ENCODE assay signal across 17 mouse cellular contexts in the genomic region with DNA sequence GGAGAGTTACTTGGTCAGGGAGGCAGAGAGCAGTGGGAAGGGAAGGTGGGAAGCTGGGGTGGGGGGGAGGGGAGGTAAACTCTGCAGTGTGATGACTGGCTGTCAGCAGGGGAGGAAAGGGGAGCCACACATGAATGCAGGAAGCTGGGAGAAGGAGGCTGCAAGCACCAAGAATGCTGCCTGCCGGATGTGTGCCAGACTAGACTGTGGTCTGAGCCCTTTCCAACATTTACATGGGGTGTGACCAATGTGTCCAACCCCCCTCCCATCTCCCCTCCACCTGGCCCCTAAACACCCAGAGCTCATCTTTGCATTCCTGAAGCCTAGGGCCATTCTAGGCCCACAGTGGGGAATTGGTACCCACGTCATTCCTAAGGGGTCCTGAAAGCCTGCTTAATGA. TPM values are rescaled to one million over a fixed set of nuclear protein-coding genes. Genes with fewer than 3 reads are reported as not detected.
DNase-seq lines count a peak whose midpoint lies in the region; ATAC-seq lines count a peak whose summit lies in the region.
"Had no signal": no experiment of that assay in that cellular context is flagged by ENCODE, and none has a peak within 500 bp of the region (broad histone marks: within the 10 kb centered on the region; RNA-seq: fewer than 3 reads in every experiment).

No protein-coding gene starts in this region.

- peaks cover 16% of the 10 kb centered on the region; the same call in 1 of the 2 replicates for H3K36me3 ChIP-seq in heart, embryonic 14.5 days (ENCODE audit: control insufficient read depth, insufficient read depth, low read length)
- no peaks in the 10 kb centered on the region; the same call in 1 of the 2 replicates for H3K36me3 ChIP-seq in neural tube, embryonic 11.5 days (ENCODE audit: control insufficient read depth, insufficient read depth, low read length)
- 0 out of 2 replicates have a peak, but pooled peaks cover 3% of the 10 kb centered on the region for H3K36me3 ChIP-seq in embryonic facial prominence, embryonic 12.5 days
- H3K36me3 ChIP-seq: neural tube, embryonic 12.5 days had no signal

- no peaks in the 10 kb centered on the region for H3K9me3 ChIP-seq in heart, embryonic 14.5 days (ENCODE audit: control insufficient read depth, low read length)
- H3K9me3 ChIP-seq in neural tube, embryonic 11.5 days (ENCODE audit: control insufficient read depth, low read length) = no peaks in the 10 kb centered on the region
- no peaks in the 10 kb centered on the region for H3K9me3 ChIP-seq in embryonic facial prominence, embryonic 12.5 days
- H3K9me3 ChIP-seq: lung, embryonic 15.5 days; neural tube, embryonic 12.5 days had no signal

- 30% methylated on average over 2 of the region's 2 CpGs for WGBS in heart, embryonic 14.5 days
- WGBS in neural tube, embryonic 11.5 days = 32% methylated on average over 2 of the region's 2 CpGs
- 15% methylated on average over 2 of the region's 2 CpGs for WGBS in embryonic facial prominence, embryonic 12.5 days

- no peaks in the 10 kb centered on the region for H3K27me3 ChIP-seq in heart, embryonic 14.5 days (ENCODE audit: control insufficient read depth, insufficient read depth, low read length)
- H3K27me3 ChIP-seq in neural tube, embryonic 11.5 days (ENCODE audit: control insufficient read depth, insufficient read depth, low read length) = no peaks in the 10 kb centered on the region
- H3K27me3 ChIP-seq in embryonic facial prominence, embryonic 12.5 days = peaks cover 9% of the 10 kb centered on the region
- H3K27me3 ChIP-seq: lung, embryonic 15.5 days had no signal

- intact Hi-C loops in heart, postnatal 14 days (cut with DNase I) = no loop called here

- ATAC-seq in heart, embryonic 14.5 days (ENCODE audit: insufficient number of reproducible peaks, insufficient read depth, low FRiP score, low read depth) = no peak
- ATAC-seq in neural tube, embryonic 11.5 days (ENCODE audit: insufficient read depth, low FRiP score, low TSS enrichment) = 0 out of 2 replicates have a peak, but pooled peaks have one; percentile 28
- ATAC-seq in embryonic facial prominence, embryonic 12.5 days (ENCODE audit: insufficient number of reproducible peaks, insufficient read depth, low FRiP score, low TSS enrichment) = no peak
- ATAC-seq: hindbrain, embryonic 16.5 days had no signal

- H3K4me3 ChIP-seq in heart, embryonic 14.5 days (ENCODE audit: control insufficient read depth in 1 of 2, insufficient read depth in 1 of 2, low read depth in 1 of 2, low read length in 2 of 2) = no peak overlapping the region
- H3K4me3 ChIP-seq in neural tube, embryonic 11.5 days (ENCODE audit: low read depth, low read length) = no peak overlapping the region
- H3K4me3 ChIP-seq in embryonic facial prominence, embryonic 12.5 days = no peak overlapping the region
- H3K4me3 ChIP-seq: left cerebral cortex, adult 2 months; lung, embryonic 15.5 days; neural tube, embryonic 12.5 days had no signal

- H3K9ac ChIP-seq in heart, embryonic 14.5 days (ENCODE audit: low read length) = no peak overlapping the region
- H3K9ac ChIP-seq in neural tube, embryonic 11.5 days (ENCODE audit: low read length) = no peak overlapping the region
- no peak overlapping the region for H3K9ac ChIP-seq in embryonic facial prominence, embryonic 12.5 days
- H3K9ac ChIP-seq: lung, embryonic 15.5 days; neural tube, embryonic 12.5 days had no signal

- DNase-seq in heart, postnatal 14 days = no peak
- DNase-seq in neural tube, embryonic 11.5 days (ENCODE audit: low spot score) = no peak
- DNase-seq in neural tube, embryonic 10.5 days (ENCODE audit: extremely low spot score, low spot score) = no peak
- peak; percentile 47 for DNase-seq in yolk sac, embryonic 10.5 days (ENCODE audit: low spot score)
- no peak for DNase-seq in B cell, adult 2 months
- no peak for DNase-seq in adrenal gland, adult 8-10 months
- DNase-seq: gastrocnemius, postnatal 36 days; kidney, adult 9 months; right cerebral cortex, postnatal 4 days had no signal

- peaks cover 21 to 25% of the 10 kb centered on the region in 2 experiments for H3K4me1 ChIP-seq in heart, embryonic 14.5 days (ENCODE audit: control insufficient read depth in 2 of 2, insufficient read depth in 2 of 2, low read length in 2 of 2)
- H3K4me1 ChIP-seq in neural tube, embryonic 11.5 days (ENCODE audit: control insufficient read depth, insufficient read depth, low read length) = peaks cover 7% of the 10 kb centered on the region
- H3K4me1 ChIP-seq in embryonic facial prominence, embryonic 12.5 days = peaks cover 28% of the 10 kb centered on the region

- H3K27ac ChIP-seq in heart, embryonic 14.5 days (replicated peaks in 1 of 2; ENCODE audit: control insufficient read depth in 1 of 2, insufficient read depth in 1 of 2, low read depth in 2 of 2, low read length in 2 of 2) = peak overlapping the region; percentile 3 to 12; a peak in 1 of 4 replicates
- no peak overlapping the region for H3K27ac ChIP-seq in neural tube, embryonic 11.5 days (ENCODE audit: low read depth, low read length)
- H3K27ac ChIP-seq in embryonic facial prominence, embryonic 12.5 days = peak overlapping the region; percentile 50
- H3K27ac ChIP-seq: left cerebral cortex, adult 2 months; lung, embryonic 15.5 days; neural tube, embryonic 12.5 days had no signal

- no peak overlapping the region for H3K4me2 ChIP-seq in heart, embryonic 14.5 days (ENCODE audit: low read length)
- no peak overlapping the region for H3K4me2 ChIP-seq in neural tube, embryonic 11.5 days (ENCODE audit: low read depth)
- no peak overlapping the region for H3K4me2 ChIP-seq in embryonic facial prominence, embryonic 12.5 days (replicated peaks)
- H3K4me2 ChIP-seq: lung, embryonic 15.5 days; neural tube, embryonic 12.5 days had no signal

RNA-seq across cellular contexts. Expression of a gene that starts 9.7 kb away (rescaled TPM):
- 11.6 and 15.3 TPM in 2 replicates for polyA plus RNA-seq in heart, embryonic 14.5 days (2014; fragmentation: Nextera tagmentation; extraction: Ambion mirVana)
- 10 to 100 TPM; 47.7 to 50.1 TPM for total RNA-seq in heart, postnatal 14 days (2021)
- 218 and 229 TPM in 2 replicates for polyA plus RNA-seq in neural tube, embryonic 11.5 days (2014; fragmentation: Nextera tagmentation; extraction: Ambion mirVana)
- polyA plus RNA-seq in embryonic facial prominence, embryonic 12.5 days (2016; fragmentation: Nextera tagmentation; extraction: Ambion mirVana) = 44.6 and 51.1 TPM in 2 replicates
- 10 to 100 TPM; 28.3 to 40.2 (median 33.0) TPM for total RNA-seq in adrenal gland, adult 8-10 months (2022)

RNA-seq across cellular contexts. Expression of a gene that starts 15.7 kb away (rescaled TPM):
- polyA plus RNA-seq in heart, embryonic 14.5 days (2014; fragmentation: Nextera tagmentation; extraction: Ambion mirVana) = 21.8 and 24.5 TPM in 2 replicates
- 10 to 100 TPM; 14.9 to 16.3 TPM for total RNA-seq in heart, postnatal 14 days (2021)
- 18.5 and 18.9 TPM in 2 replicates for polyA plus RNA-seq in neural tube, embryonic 11.5 days (2014; fragmentation: Nextera tagmentation; extraction: Ambion mirVana)
- 38.3 and 41.8 TPM in 2 replicates for polyA plus RNA-seq in embryonic facial prominence, embryonic 12.5 days (2016; fragmentation: Nextera tagmentation; extraction: Ambion mirVana)
- 10 to 100 TPM; 20.6 to 40.1 (median 31.3) TPM for total RNA-seq in adrenal gland, adult 8-10 months (2022)

RNA-seq across cellular contexts. Expression of a gene that starts 37.5 kb away (rescaled TPM):
- polyA plus RNA-seq in heart, embryonic 14.5 days (2014; fragmentation: Nextera tagmentation; extraction: Ambion mirVana) = 0.46 and 0.59 TPM in 2 replicates
- 1 to 10 TPM in 1 of 2 experiments, under 1 TPM in 1; 0.53 to 1.0 TPM for total RNA-seq in heart, postnatal 14 days (2021)
- polyA plus RNA-seq in neural tube, embryonic 11.5 days (2014; fragmentation: Nextera tagmentation; extraction: Ambion mirVana) = 22.5 and 23.9 TPM in 2 replicates
- 6.1 and 6.6 TPM in 2 replicates for polyA plus RNA-seq in embryonic facial prominence, embryonic 12.5 days (2016; fragmentation: Nextera tagmentation; extraction: Ambion mirVana)
- under 1 TPM; 0.56 to 0.98 (median 0.82) TPM for total RNA-seq in adrenal gland, adult 8-10 months (2022)
- total RNA-seq: layer of hippocampus, adult 18-20 months; left cerebral cortex, adult 2 months; liver, adult 2 months had no signal
